Mouse (Mus musculus) cortical plate, adult 2 months (tissue): ENCODE results near the gene Olfr220.

Experiments
- CTCF ChIP-seq: fragments of 200-500 bp; IDR thresholded peaks from 2 replicates; pipeline ENCODE4 v1.5.1; 2011; ENCODE audit warnings: mild to moderate bottlenecking, control low read depth, low read length; ENCODE audit not compliant: insufficient read depth; ENCODE audit errors: extremely low read depth
- POLR2A ChIP-seq: fragments of 200-500 bp; IDR thresholded peaks from 2 replicates; pipeline ENCODE4 v1.6.1; 2011; ENCODE audit warnings: mild to moderate bottlenecking, low read length, control low read depth; ENCODE audit not compliant: insufficient read depth; ENCODE audit errors: extremely low read depth

- TF ChIP-seq CTCF: no peak
- no peak for TF ChIP-seq POLR2A
Measured at GRCm38 (mm10) chr1:174441782-174442181, at the start of gene Olfr220.
